Mouse (Mus musculus): Measurements from ENCODE around the gene Rnf220.

GRCm38 (mm10) chr4:117281090-117281845, 215.6 kb downstream of the Rnf220 start:
- TF ChIP-seq GATA1 (IDR thresholded peaks at IDR 0.05; ENCODE audit: borderline replicate concordance, low read length) (no peak), FLI1 (IDR thresholded peaks at IDR 0.05; ENCODE audit: low read length) (no peak)

Measured in megakaryocyte, embryonic 14.5 days (primary cell).